Mouse (Mus musculus) heart, embryonic 13.5 days (tissue): Measurements from ENCODE around the gene Ctns. TPM values are rescaled to one million over a fixed set of nuclear protein-coding genes. Genes with fewer than 3 reads are reported as not detected.
A peak's percentile ranks its signal among the peaks of the same experiment; 100 is the strongest.

Experiments
- ATAC-seq: fragments of 200-750 bp; cut with Nextera tagmentation; 2 replicates; pipeline ENCODE4 v1.8.0; 2017; ENCODE audit warnings: moderate TSS enrichment; ENCODE audit not compliant: insufficient number of reproducible peaks, low FRiP score, low TSS enrichment; ENCODE audit errors: extremely low read depth
- H3K27ac ChIP-seq: fragments of 300-500 bp; sonication (generic); replicated peaks from 2 replicates; pipeline ENCODE4 v1.5.1; 2015; ENCODE audit warnings: moderate library complexity, mild to moderate bottlenecking, inconsistent platforms
- H3K27me3 ChIP-seq: fragments of 300-500 bp; sonication (generic); replicated peaks from 2 replicates; pipeline ENCODE4 v1.6.1; 2015; ENCODE audit warnings: mild to moderate bottlenecking, inconsistent platforms
- H3K36me3 ChIP-seq: fragments of 300-500 bp; sonication (generic); 2 replicates; pipeline ENCODE4 v1.6.1; 2015; ENCODE audit warnings: mild to moderate bottlenecking, inconsistent platforms
- H3K4me1 ChIP-seq: fragments of 300-500 bp; sonication (generic); 2 replicates; pipeline ENCODE4 v1.6.1; 2015; ENCODE audit warnings: inconsistent platforms
- H3K4me2 ChIP-seq: fragments of 300-500 bp; sonication (generic); 2 replicates; pipeline ENCODE4 v1.6.1; 2015; ENCODE audit warnings: inconsistent platforms, mild to moderate bottlenecking, moderate library complexity
- H3K4me3 ChIP-seq: fragments of 300-500 bp; sonication (generic); 2 replicates; pipeline ENCODE4 v1.5.1; 2015; ENCODE audit warnings: moderate library complexity, mild to moderate bottlenecking, inconsistent platforms
- H3K9ac ChIP-seq: fragments of 300-500 bp; sonication (generic); 2 replicates; pipeline ENCODE4 v1.6.1; 2015; ENCODE audit warnings: inconsistent platforms, mild to moderate bottlenecking, moderate library complexity
- H3K9me3 ChIP-seq: fragments of 300-500 bp; sonication (generic); 2 replicates; pipeline ENCODE4 v1.6.1; 2016; ENCODE audit warnings: inconsistent platforms
- whole genome bisulfite sequencing: fragments of 180-500 bp; shearing (Covaris S2); methylation state at CpG from one replicate; pipeline ENCODE4 v1.1.7; 2015; ENCODE audit warnings: mixed read lengths; 5-methylcytosine and 5-hydroxymethylcytosine counted together
- polyA plus RNA-seq: library from polyadenylated mRNA; unstranded; fragments of >200 nt; fragmentation: Nextera tagmentation; extraction: Ambion mirVana; gene quantifications from 2 replicates; pipeline ENCODE4 v1.2.1, GENCODE M21; 2015

The Ctns gene
- polyA plus RNA-seq, 1 experiment from 2014 or later, result 11.0 TPM

GRCm38 (mm10) chr11:73220651-73221050, 21.8 kb upstream of the Ctns start:
- no peak overlapping the region for H3K4me2 ChIP-seq
- WGBS, result 81% methylated on average over 1 of the region's 1 CpGs
- H3K27ac ChIP-seq, result no peak overlapping the region
- no peaks in the 10 kb centered on the region for H3K27me3 ChIP-seq
- H3K4me1 ChIP-seq, result no peaks in the 10 kb centered on the region
- H3K4me3 ChIP-seq, result no peak overlapping the region
- H3K9ac ChIP-seq, result no peak overlapping the region
- H3K36me3 ChIP-seq, result no peaks in the 10 kb centered on the region
- no peak for ATAC-seq
- H3K9me3 ChIP-seq, result no peaks in the 10 kb centered on the region

GRCm38 (mm10) chr11:73219671-73220070, 20.8 kb upstream of the Ctns start:
- WGBS, result 54% methylated on average over 2 of the region's 2 CpGs
- no peak overlapping the region for H3K9ac ChIP-seq
- ATAC-seq, result no peak

GRCm38 (mm10) chr11:73213956-73214355, 15.1 kb upstream of the Ctns start:
- no peak overlapping the region for H3K4me3 ChIP-seq

More at GRCm38 (mm10) chr11:73219671-73220070, 20.8 kb upstream of the Ctns start:
- no peak overlapping the region for H3K27ac ChIP-seq
- H3K27me3 ChIP-seq, result peaks cover 5% of the 10 kb centered on the region; the same call in 1 of the 2 replicates
- H3K9me3 ChIP-seq, result no peaks in the 10 kb centered on the region
- H3K36me3 ChIP-seq, result no peaks in the 10 kb centered on the region
- H3K4me2 ChIP-seq, result no peak overlapping the region
- H3K4me3 ChIP-seq, result no peak overlapping the region
- no peaks in the 10 kb centered on the region for H3K4me1 ChIP-seq

GRCm38 (mm10) chr11:73207621-73208020, 8.8 kb upstream of the Ctns start:
- H3K9me3 ChIP-seq, result no peaks in the 10 kb centered on the region
- no peak for ATAC-seq
- no peaks in the 10 kb centered on the region for H3K27me3 ChIP-seq
- H3K9ac ChIP-seq, result no peak overlapping the region
- H3K4me1 ChIP-seq, result no peaks in the 10 kb centered on the region
- WGBS, result 66% methylated on average over 2 of the region's 2 CpGs
- no peak overlapping the region for H3K27ac ChIP-seq
- no peak overlapping the region for H3K4me2 ChIP-seq
- H3K4me3 ChIP-seq, result no peak overlapping the region
- no peaks in the 10 kb centered on the region for H3K36me3 ChIP-seq

More at GRCm38 (mm10) chr11:73213956-73214355, 15.1 kb upstream of the Ctns start:
- ATAC-seq, result no peak
- no peak overlapping the region for H3K9ac ChIP-seq
- H3K4me2 ChIP-seq, result no peak overlapping the region
- H3K36me3 ChIP-seq, result no peaks in the 10 kb centered on the region
- no peaks in the 10 kb centered on the region for H3K9me3 ChIP-seq
- H3K27me3 ChIP-seq, result peaks cover 5% of the 10 kb centered on the region; the same call in 1 of the 2 replicates
- 65% methylated on average over 3 of the region's 3 CpGs for WGBS
- H3K4me1 ChIP-seq, result no peaks in the 10 kb centered on the region
- no peak overlapping the region for H3K27ac ChIP-seq

- Histone ChIP-seq H3K36me3 (no peaks in the 10 kb centered on the region), H3K4me1 (peaks cover under 1% of the 10 kb centered on the region; the same call in 1 of the 2 replicates), H3K4me3 (no peak overlapping the region), H3K9me3 (no peaks in the 10 kb centered on the region), H3K4me2 (no peak overlapping the region), H3K27ac (no peak overlapping the region), H3K27me3 (no peaks in the 10 kb centered on the region), H3K9ac (no peak overlapping the region)
- no peak for ATAC-seq
- 59% methylated on average over 7 of the region's 7 CpGs for WGBS
Measured at GRCm38 (mm10) chr11:73205194-73205593, 6.4 kb upstream of the Ctns start.

- Histone ChIP-seq H3K4me3 (no peak overlapping the region), H3K9ac (no peak overlapping the region), H3K9me3 (no peaks in the 10 kb centered on the region), H3K27ac (no peak overlapping the region), H3K4me1 (peaks cover 8% of the 10 kb centered on the region), H3K36me3 (no peaks in the 10 kb centered on the region), H3K27me3 (no peaks in the 10 kb centered on the region), H3K4me2 (no peak overlapping the region)
- 75% methylated on average over 8 of the region's 8 CpGs for WGBS
- ATAC-seq, result no peak
Measured at GRCm38 (mm10) chr11:73203895-73204294, 5.1 kb upstream of the Ctns start.

GRCm38 (mm10) chr11:73201597-73201996, 2.8 kb upstream of the Ctns start:
- 0 out of 2 replicates have a peak overlapping the region, but pooled peaks have one; percentile 14 for H3K9ac ChIP-seq
- H3K4me3 ChIP-seq, result no peak overlapping the region
- no peak for ATAC-seq
- WGBS, result 39% methylated on average over 4 of the region's 4 CpGs
- H3K9me3 ChIP-seq, result no peaks in the 10 kb centered on the region
- H3K4me2 ChIP-seq, result no peak overlapping the region
- no peak overlapping the region for H3K27ac ChIP-seq
- H3K4me1 ChIP-seq, result peaks cover 16% of the 10 kb centered on the region
- no peaks in the 10 kb centered on the region for H3K27me3 ChIP-seq
- no peaks in the 10 kb centered on the region for H3K36me3 ChIP-seq

- no peak overlapping the region for H3K9ac ChIP-seq
- peaks cover 16% of the 10 kb centered on the region for H3K4me1 ChIP-seq
- H3K4me3 ChIP-seq, result no peak overlapping the region
- H3K9me3 ChIP-seq, result no peaks in the 10 kb centered on the region
- no peaks in the 10 kb centered on the region for H3K27me3 ChIP-seq
- WGBS, result 74% methylated on average over 2 of the region's 2 CpGs
- ATAC-seq, result no peak
- no peaks in the 10 kb centered on the region; the same call in 1 of the 2 replicates for H3K36me3 ChIP-seq
- no peak overlapping the region for H3K4me2 ChIP-seq
- H3K27ac ChIP-seq, result no peak overlapping the region
Measured at GRCm38 (mm10) chr11:73201021-73201420, 2.2 kb upstream of the Ctns start.

GRCm38 (mm10) chr11:73199879-73200278, 1.0 kb upstream of the Ctns start:
- no peaks in the 10 kb centered on the region for H3K27me3 ChIP-seq
- 3% methylated on average over 12 of the region's 12 CpGs for WGBS
- no peak for ATAC-seq

GRCm38 (mm10) chr11:73199230-73199712, 429 bp upstream of the Ctns start, which contains the start of gene Shpk:
Shpk (plus strand) TSS chr11:73199460.
- Histone ChIP-seq H3K27ac (peak within 1 kb of the TSS; percentile 68), H3K27me3 (no peaks in the 10 kb centered on the region), H3K4me2 (peak within 1 kb of the TSS; percentile 98), H3K4me3 (peak within 1 kb of the TSS; percentile 85), H3K9ac (peak within 1 kb of the TSS; percentile 92), H3K9me3 (no peaks in the 10 kb centered on the region), H3K36me3 (peaks cover 10% of the 10 kb centered on the region), H3K4me1 (peaks cover 16% of the 10 kb centered on the region)
- ATAC-seq, result peak; percentile 96
- WGBS, result under 1% methylated on average over 32 of the region's 32 CpGs

More at GRCm38 (mm10) chr11:73199879-73200278, 1.0 kb upstream of the Ctns start:
- Histone ChIP-seq H3K4me2 (peak overlapping the region; percentile 98), H3K36me3 (peaks cover 10% of the 10 kb centered on the region), H3K4me3 (peak overlapping the region; percentile 85), H3K4me1 (peaks cover 16% of the 10 kb centered on the region), H3K9ac (peak overlapping the region; percentile 92), H3K27ac (peak overlapping the region; percentile 42; the same call in 1 of the 2 replicates), H3K9me3 (no peaks in the 10 kb centered on the region)

- H3K27me3 ChIP-seq, result no peaks in the 10 kb centered on the region
- no peak for ATAC-seq
- H3K9ac ChIP-seq, result peak overlapping the region; percentile 92
- H3K36me3 ChIP-seq, result peaks cover 10% of the 10 kb centered on the region
- peak overlapping the region; percentile 85 for H3K4me3 ChIP-seq
- H3K9me3 ChIP-seq, result no peaks in the 10 kb centered on the region
- peak overlapping the region; percentile 98 for H3K4me2 ChIP-seq
- H3K4me1 ChIP-seq, result peaks cover 16% of the 10 kb centered on the region
- WGBS, result 3% methylated on average over 1 of the region's 1 CpGs
- 0 out of 2 replicates have a peak overlapping the region, but pooled peaks have one; percentile 68 for H3K27ac ChIP-seq
Measured at GRCm38 (mm10) chr11:73198190-73198589, 652 bp downstream of the Ctns start.

GRCm38 (mm10) chr11:73194444-73194843, 4.4 kb downstream of the Ctns start:
- H3K27me3 ChIP-seq, result no peaks in the 10 kb centered on the region

More at GRCm38 (mm10) chr11:73194444-73194843, 4.4 kb downstream of the Ctns start:
- Histone ChIP-seq H3K9me3 (no peaks in the 10 kb centered on the region), H3K36me3 (peaks cover 47% of the 10 kb centered on the region), H3K27ac (no peak overlapping the region), H3K4me1 (peaks cover 8% of the 10 kb centered on the region), H3K9ac (no peak overlapping the region), H3K4me3 (no peak overlapping the region), H3K4me2 (no peak overlapping the region)
- ATAC-seq, result no peak
- WGBS, result 63% methylated on average over 2 of the region's 2 CpGs
